Mouse (Mus musculus) heart, adult 2 months (tissue): ENCODE measurements around the gene Rrnad1.

Experiments
- CTCF ChIP-seq: fragments of 200-600 bp; IDR thresholded peaks from 2 replicates; pipeline ENCODE4 v1.8.1; 2022; ENCODE audit warnings: antibody characterized with exemption, mild to moderate bottlenecking, moderate library complexity
- POLR2A ChIP-seq: fragments of 200-500 bp; IDR thresholded peaks from 2 replicates; pipeline ENCODE4 v1.6.1; 2011; ENCODE audit warnings: mild to moderate bottlenecking, low read depth, low read length, control low read depth; ENCODE audit not compliant: insufficient read depth

DNA sequence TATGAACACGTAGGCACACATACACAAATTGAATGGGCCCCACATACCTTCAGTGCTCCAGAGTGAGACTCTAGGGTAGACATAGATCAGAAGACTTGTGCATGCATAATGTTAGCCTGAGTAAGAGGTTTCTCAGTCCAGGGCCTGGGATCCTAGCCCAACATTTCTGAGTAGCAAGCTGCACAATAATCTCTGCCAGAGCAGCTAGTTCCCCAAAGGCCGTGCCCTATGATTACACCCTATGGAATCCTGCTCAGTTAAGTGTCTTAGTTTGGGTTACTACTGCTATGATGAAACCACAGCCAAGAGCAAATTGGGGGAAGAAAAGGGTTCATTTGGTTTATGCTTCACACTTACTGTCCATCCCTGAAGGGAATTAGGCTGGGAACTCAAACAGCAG lies 12.0 kb upstream of the Rrnad1 start:
- TF ChIP-seq CTCF, result no peak
- no peak for TF ChIP-seq POLR2A
